Mouse (Mus musculus) testis, postnatal 10 days (tissue): ENCODE results near the gene Piwil1.

Experiments
- DNase-seq: peaks from one replicate; pipeline ENCODE4 v3.0.0; 2021; ENCODE audit warnings: low spot score

The Piwil1 gene

DNA sequence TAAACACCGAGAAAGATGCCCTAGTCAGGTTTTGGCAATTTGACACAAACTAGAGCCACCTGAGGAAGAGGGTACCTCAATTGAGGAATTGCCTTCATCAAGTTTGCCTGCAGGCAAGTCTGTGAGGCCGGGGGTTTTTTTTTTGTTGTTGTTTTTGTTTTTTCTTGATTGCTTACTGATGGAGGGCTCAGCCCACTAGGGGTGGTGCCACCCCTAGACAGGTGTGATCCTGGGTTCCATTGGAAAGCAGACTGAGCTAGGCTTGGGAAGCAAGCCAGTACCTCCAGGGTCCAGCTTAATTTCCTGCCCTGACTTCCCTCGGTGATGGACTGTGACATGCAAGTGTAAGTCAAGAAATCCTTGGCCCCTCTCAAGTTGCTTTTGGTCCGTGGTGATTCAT is at the start of gene Piwil1:
Gene Piwil1 (plus strand): TSS at position 301 of the 400 bp plus-strand sequence.
- no peak for DNase-seq

DNA sequence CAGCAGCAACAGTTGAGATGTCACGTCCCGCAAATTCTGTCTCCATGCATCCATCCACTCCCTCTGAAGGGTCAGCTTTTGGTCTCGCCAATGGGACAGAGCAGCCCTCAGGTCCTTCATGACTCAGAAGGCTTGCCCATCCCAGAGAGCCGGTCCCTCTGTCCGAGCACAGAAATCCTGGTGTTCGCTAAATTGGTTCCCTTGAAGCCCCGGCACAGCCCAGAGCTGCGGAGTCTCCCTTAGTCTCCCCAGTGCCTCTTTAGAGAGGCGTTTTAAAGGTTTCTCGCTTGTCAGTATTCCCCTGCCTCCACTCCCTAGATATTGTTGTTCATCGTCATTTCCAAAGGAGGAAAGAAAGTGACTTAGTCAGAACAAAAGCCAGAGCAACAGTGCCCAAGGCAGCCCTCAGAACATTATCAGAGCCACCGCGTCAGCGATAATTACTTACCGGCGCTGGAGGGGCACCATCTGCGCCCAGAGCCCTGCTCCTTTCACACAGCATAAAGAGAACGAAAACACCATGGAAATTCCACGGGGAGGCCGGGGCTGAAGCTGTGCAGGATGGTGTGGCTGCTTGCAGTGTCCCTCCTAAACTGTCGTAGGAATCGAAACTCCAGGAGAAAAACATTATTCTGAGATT is 45.7 kb upstream of the Piwil1 start:
- no peak for DNase-seq

DNA sequence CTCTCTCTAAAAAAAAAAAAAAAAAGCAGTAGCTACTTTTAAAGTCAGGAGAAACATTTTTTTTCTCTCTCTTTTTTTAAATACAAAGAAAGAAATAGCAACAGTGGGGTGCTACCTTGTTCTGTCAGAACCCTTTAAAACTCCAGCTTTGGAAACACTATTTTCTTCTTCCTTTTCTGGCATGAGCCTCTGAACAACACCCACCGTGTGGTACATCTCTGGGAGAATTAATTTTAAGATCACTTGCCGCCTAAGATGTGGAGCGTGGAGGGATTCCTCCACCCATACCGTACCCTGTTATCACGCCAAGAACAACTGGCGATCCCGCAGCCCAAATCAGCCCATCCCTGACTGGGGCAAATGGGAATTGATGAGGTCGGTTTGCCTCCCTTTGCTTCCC is 42.2 kb upstream of the Piwil1 start:
- no peak for DNase-seq

DNA sequence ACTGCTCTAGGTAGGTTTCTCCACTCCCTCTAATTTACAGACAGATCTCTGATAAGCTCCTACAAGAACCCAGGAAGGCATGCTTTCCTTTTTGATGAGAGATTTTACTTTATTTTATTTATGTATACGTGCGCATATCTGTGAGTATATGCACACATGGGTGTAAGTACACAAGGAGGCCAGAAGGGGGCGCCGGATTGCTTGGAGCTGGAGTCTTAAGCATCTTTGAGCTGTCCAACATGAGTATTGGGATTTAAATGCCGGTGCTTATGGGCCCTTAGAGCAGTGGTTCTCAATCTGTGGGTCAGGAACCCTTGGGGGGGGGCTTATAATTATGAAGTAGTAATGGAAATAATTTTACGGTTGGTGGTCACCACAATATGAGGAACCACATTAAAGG is 39.4 kb upstream of the Piwil1 start:
- peak; percentile 51 for DNase-seq

DNA sequence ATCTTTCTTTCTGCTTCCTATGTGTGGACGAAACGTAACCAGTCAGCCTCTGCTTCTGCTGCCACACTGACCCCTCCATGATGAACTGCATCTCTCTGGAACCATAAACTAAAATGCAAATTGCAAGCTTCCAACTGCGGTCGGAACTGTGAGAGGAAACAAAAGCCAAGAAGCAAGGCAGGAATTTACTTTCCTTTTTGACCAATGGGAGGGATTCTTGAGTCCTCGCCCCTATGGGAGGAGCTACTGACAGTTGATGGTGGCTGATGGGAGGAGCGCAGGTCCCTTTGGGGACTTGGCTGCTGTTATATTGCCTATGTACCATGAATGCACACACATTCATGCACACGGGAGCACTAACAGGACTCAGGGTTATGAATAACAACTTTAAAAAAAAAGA is 38.3 kb upstream of the Piwil1 start:
- no peak for DNase-seq

DNA sequence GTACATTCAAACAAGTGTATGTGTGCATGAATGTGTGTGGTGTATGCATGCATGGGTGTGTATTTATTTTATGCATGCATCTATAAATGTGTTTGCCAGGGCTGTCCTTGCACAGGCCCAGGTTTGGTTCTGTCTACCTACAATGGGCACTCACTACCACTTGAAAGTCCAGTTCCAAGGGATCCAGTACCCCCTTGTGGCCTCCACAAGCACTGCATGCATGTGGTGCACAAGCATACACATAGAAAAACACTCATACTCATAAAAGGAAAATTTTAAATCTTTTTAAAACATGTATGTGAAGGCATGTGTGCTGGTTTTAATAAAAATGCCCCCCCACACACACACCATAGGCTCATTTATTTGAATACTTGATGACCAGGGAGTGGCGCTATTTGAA is 37.3 kb upstream of the Piwil1 start:
- no peak for DNase-seq

DNA sequence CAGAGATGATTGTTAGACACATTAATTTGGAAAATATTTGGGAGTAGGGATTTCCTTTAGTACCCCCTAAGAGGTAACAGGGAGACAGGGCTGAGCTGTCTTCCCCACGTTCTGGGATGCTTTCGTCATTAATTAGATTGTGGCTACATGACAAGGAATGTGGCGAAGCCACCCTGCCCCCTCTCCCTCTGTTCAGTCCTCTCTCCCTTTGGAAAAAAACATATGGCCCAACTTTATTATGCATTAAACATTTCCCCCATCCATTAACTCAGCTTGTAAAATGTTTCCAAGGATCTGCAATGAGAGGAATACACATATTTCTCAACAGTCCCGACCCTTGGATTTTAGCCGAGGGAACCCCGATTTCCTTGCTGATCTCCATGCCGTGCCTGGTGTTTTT is 35.0 kb upstream of the Piwil1 start:
- DNase-seq: no peak

DNA sequence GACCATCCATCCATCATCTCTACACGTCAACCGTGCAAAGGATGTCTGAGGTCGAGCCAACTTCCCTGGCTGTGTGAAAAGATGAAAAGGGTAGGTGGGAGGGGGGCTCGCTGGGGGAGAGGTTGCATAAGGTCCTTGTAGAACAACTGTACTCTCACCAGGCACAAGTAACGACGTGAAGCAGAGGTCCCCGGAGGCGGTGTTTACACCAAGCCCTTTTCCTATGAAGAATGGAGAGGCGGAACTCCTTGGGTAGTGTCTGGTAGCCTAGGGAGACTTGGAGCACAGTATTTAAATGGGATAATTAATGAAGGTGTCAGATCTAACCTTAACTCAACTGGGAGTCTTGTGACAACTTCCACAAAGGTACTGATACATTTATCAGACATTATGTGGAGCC is 28.2 kb upstream of the Piwil1 start:
- no peak for DNase-seq

DNA sequence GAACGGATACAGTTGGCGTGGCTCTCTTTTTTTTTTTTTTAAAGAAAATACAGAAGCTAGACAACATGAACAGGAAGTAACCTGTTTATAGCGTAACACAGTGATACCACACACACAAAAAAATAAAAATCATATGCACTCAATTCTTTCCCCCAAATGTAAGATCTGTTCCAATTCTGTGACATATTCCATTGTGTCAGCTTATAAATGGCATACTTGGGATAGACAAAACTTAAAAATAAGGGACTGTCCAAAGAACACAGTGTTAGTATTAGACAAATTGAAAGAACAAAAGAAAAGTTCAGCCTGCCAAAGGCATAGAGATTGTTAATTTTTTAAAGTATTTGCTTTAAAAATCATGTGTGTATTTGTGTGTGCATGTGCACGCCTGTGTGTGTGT is 25.0 kb upstream of the Piwil1 start:
- no peak for DNase-seq

DNA sequence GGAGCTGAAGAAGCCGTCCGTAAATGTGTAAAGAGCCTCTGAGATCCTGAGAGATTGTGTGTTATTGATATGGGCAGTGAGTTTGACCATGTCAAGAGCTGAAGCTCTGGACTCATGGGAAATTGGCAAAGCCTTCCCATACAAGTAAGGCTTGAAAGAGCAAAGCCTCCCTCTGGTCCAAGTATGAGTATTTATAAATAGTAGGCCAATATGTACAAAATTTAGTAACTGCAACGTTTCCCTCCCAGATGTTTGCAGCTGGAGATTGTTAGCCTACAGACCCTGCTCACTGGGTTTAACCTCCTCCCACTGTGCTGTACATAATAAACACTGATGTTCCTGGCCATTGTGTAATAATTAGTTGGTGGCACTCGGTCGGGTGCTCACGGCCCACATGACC is 24.5 kb upstream of the Piwil1 start:
- no peak for DNase-seq

DNA sequence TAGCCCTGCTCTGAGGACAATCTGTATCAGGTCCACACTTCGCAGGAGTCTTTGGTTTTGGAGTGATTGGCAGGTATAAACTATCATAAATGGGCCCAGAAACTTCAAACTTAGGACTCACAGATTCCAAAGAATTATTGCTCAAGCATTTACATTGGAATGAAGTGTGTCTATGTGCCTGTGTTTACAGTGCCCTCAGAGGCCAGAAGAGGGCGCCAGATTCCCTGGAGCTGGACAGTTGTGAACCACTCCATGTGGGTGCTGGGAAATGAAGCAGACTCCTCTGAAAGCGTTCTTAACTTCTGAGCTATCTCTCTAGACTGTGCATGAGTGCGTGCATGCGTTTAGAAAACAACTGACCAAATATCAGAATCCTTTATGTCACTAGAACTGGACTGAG is 20.9 kb upstream of the Piwil1 start:
- peak; percentile 49 for DNase-seq

DNA sequence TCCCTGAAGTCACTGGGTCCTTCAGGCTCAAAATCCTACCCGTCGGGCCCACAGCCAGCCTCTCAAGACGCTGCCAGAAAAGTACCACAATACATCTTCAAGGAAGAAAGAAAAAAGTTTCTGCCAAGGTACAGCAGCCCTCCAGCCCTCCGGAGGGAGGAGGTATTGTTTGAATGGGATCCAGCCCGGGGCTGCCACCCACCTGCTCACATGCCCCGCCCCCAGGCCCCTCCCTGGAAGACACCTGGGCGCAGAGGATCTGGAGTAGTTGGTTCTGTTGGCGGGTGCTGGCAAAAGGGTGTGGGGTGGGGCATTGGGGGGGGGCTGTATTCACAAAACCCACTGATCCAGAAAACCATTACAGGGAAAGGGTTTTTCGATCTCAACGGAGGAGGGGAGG is 18.1 kb upstream of the Piwil1 start:
- DNase-seq: peak; percentile 52

DNA sequence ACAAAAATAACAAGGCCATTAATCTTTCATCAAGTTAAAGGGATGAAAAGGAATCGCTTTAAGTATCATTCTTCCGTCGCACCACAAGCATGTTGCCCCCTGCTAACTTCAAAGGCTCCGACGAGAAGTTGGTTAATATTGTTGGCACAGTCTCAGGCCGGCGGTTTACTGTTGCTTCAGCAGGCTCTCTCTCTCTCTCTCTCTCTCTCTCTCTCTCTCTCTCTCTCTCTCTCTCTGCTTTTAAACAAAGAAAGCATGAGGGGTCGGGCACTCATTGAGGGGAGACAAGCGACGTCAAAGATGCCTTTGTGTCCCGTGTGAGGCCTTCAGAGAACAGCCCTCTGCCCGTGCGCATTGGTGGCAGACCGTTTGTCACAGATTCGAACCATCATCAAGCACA is 17.7 kb upstream of the Piwil1 start:
- no peak for DNase-seq

DNA sequence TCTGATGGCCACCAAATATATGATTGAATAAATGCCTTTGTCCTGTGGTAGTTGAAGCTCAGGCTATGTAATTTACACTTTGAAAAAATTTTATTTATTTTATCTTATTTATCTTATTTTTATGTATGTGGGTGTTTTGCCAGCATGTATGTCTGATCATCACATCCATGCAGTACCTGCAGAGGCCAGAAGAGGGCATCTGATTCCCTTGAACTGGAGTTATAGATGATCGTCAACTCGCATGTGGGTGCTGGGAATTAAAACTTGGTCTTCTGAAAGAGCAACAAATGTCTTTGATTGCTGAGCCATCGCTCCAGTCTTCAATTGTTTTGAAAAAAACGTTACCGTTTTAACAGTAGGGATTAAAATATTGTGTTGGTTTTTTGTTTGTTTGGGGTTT is 15.2 kb upstream of the Piwil1 start:
- no peak for DNase-seq

DNA sequence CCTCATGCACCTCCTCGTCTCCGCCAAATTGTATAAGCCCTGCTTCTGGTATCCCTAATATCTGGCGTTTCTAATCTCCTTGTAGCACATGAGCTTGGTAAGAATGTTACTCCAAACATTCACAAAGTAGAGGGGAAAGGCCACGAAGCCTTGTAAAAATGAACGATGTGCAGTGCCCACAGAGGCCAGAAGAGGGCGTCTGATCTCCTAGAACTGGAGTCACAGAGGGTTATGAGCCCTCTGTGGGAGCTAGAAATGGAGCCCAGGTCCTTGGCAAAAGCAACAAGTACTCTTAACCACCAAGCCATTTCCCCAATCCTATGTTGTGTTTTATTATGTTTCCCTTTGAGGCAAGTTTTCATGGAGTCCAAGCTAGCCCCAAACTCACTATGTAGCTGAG is 8.2 kb upstream of the Piwil1 start:
- no peak for DNase-seq

DNA sequence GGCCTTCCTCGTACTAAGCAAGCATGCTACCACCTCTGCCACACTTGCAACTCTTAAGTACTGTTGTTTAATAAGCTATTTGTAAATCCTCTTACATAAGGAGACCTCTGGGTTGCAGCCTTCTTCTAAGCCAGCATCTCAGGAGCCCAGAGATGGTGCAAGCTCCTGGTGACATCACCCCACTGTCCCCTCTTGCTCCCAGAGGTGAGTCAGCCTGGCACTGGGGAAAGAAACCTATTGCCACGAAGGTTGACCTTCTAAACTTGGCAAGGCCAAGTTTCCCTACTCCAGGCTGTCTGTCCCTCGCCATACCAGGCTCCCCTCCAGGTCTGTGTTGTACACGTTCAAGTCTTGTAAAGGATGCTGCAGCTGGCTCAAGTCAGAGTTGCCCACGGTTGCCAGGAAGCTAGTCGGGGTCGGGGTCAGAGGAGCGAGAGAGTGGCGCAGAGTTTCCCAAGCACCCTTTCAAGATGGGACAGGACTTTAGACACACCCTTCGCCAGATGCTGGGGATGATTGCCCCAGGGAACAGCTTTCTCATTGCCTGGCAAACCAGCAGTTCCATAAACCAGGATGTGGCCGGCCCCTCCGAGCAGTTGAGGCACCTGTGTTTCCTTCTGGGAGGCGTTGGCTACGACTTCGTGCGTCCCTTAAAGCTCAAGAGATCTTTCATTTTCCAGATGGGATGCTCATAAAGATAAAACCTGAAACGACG is 7.6 kb upstream of the Piwil1 start:
- DNase-seq: no peak

DNA sequence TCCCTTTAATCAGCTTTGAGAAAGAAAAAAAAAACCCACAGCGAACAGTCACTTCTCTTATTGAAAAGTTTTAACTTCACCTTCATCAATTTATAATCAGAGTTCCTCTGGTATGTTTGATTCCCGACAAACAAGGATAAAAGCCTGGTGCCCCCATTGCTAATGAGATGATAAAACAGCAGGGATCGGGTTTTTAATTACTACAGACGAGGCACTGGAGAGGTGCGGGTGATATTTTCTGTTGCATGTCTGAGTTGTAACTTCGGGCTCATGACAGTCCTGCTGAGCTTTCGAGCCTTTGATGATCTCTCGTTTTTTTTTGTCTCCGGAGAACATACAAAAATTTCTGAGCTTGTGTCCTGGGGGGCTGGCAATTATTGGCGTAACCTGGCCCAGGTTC is 5.5 kb upstream of the Piwil1 start:
- no peak for DNase-seq

DNA sequence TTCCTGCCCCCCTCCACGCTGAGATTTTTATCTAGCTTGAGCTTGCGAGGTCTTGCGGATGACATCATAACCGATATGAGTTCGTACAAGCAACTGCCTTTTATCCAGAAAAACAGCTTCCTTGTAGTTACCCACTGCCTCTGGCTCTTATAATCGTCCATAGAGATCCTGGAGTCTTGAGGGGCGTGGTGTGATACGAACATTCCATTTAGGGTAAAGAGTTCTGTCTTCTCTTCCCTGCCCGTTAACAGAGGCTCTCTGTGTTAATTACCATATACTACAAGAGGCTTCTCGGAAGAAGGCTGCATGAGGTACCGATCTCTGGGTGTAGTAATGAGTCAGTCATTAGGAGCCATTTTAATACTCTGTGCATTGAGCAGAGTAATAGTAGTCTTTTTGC is 1.6 kb upstream of the Piwil1 start:
- no peak for DNase-seq

DNA sequence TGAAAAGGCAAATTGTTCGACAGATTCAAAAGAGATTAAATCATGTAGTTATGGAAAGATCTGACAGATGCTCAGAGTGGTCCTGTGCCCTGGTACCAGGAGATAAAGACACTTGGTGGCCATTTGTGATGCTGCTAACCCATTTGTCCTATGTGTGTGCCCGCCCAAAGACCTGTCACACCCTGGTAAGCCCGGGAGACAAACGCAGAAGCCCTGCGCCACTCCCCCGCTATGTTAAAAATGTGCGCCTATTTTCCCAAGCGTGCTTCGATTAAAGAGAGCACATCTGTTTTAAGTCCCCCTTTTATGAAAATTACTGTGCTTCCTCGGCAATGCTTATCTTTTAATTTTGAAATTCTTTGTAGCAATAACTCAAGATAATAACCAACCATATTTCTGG is 1.4 kb downstream of the Piwil1 start:
- DNase-seq: no peak

DNA sequence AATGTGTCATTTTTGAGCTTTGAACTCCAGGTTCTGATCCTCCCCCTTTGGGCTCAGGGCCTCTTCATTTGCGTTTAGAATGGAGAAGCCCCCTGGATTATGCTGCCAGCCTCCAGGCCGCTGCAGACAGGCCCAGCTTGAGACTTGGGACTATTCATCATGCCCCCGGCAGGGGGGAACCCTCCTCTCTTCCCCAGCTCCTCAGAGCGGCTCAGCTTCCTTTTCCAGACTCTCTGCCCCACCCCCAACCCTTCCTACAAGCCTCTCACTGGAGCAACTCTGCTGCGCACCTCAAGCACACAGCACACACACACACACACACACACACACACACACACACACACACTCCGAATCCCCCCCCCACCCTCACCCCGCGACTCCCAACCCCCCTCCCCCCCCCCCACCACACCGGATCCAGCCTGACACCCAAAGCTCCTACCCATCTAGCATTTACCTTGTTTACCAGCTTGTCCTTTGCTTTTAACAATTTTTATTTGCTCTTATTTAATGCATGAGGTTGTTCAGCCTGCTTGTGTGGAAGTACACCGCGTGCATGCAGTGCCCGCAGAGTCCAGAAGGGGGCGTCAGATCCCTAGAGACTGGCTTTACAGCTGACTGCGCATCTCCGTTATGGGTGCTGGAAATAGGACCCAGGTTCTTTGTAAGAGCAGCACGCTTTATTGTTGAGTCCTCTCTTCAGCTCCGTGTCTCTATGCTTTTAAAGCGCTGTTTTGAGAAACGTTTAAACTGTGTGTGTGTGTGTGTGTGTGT is 2.0 kb downstream of the Piwil1 start:
- DNase-seq: peak; percentile 57

DNA sequence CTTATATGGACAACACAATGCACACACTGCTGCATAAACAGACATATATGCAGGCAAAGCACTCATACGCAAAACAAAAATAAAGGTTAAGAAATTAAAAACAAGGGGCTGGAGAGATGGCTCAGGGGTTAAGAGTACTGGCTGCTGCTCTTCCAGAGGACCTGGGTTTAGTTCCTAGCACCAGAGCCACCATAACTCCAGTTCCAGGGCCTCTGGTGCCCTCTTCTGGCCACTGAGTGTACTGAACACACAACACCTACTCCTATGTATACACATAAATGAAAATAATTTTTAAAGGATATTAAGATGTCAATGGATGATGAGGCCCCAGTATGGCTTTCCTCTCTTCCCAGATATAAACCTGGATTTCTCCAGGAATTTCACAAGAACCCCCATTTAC is 4.1 kb downstream of the Piwil1 start:
- DNase-seq: no peak

DNA sequence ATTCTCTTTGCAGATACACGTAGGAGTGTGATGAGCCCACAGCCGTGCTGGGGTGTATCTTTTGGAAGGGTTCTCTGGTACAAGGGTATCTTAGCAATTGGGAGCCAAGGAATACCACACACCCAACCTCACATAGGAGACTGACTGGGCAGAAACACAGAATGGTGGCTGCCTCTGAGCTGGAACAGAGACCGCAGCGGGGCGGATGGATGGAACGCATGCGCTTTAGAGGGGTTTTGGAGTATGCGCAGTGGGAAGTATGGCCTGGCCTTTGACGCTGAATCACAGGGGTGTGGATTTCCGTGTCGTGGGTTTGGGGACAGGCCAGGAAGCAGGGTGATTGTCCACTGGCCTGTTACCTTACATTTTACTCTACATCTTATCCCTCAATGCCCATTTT is 4.9 kb downstream of the Piwil1 start:
- no peak for DNase-seq

DNA sequence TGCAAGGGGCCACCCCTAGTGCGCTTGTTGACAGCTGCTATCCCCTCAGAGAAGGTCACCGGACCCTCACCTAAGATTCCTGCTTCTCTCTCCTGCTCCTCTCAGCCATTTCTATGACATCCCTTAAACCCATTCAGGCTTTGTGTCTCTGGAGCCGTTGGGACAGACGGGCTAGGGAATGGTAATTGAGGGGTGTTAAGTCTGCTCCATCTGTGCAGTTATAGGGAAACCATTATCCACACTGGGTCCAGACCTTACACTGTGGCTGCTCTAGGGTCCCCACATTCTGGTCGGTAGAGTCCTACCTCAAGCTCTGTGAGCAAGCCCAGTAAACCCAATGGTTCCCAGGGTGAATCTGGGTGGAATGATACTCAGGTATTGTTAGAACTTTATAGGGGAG is 6.6 kb downstream of the Piwil1 start:
- no peak for DNase-seq
